Mouse (Mus musculus) liver, embryonic 12.5 days (tissue): ENCODE data around the gene Utp4. TPM values are rescaled to one million over a fixed set of nuclear protein-coding genes. Genes with fewer than 3 reads are reported as not detected.

Experiments
- ATAC-seq: fragments of 200-750 bp; cut with Nextera tagmentation; 2 replicates; pipeline ENCODE4 v1.8.0; 2017; ENCODE audit warnings: moderate number of reproducible peaks, mild to moderate bottlenecking, moderate library complexity
- H3K27ac ChIP-seq: fragments of 300-500 bp; sonication (generic); 2 replicates; pipeline ENCODE4 v1.5.1; 2016; ENCODE audit warnings: mild to moderate bottlenecking
- H3K27me3 ChIP-seq: fragments of 300-500 bp; sonication (generic); replicated peaks from 2 replicates; pipeline ENCODE4 v1.6.1; 2016; ENCODE audit warnings: mild to moderate bottlenecking, moderate library complexity
- H3K36me3 ChIP-seq: fragments of 300-500 bp; sonication (generic); 2 replicates; pipeline ENCODE4 v1.6.1; 2016; ENCODE audit warnings: mild to moderate bottlenecking, moderate library complexity
- H3K4me1 ChIP-seq: fragments of 300-500 bp; sonication (generic); 2 replicates; pipeline ENCODE4 v1.6.1; 2016
- H3K4me2 ChIP-seq: fragments of 300-500 bp; sonication (generic); 2 replicates; pipeline ENCODE4 v1.6.1; 2016; ENCODE audit warnings: mild to moderate bottlenecking, moderate library complexity
- H3K4me3 ChIP-seq: fragments of 300-500 bp; sonication (generic); 2 replicates; pipeline ENCODE4 v1.5.1; 2016; ENCODE audit warnings: mild to moderate bottlenecking, moderate library complexity
- H3K9ac ChIP-seq: fragments of 300-500 bp; sonication (generic); 2 replicates; pipeline ENCODE4 v1.6.1; 2016; ENCODE audit warnings: mild to moderate bottlenecking, moderate library complexity
- H3K9me3 ChIP-seq: fragments of 300-500 bp; sonication (generic); replicated peaks from 2 replicates; pipeline ENCODE4 v1.6.1; 2016; ENCODE audit warnings: mild to moderate bottlenecking, moderate library complexity
- WGBS: fragments of 180-500 bp; shearing (Covaris S2); methylation state at CpG from one replicate; pipeline ENCODE4 v1.1.7; 2016; ENCODE audit not compliant: insufficient replicate concordance; 5-methylcytosine and 5-hydroxymethylcytosine counted together
- polyA plus RNA-seq: library from polyadenylated mRNA; unstranded; fragments of >200 nt; fragmentation: Nextera tagmentation; extraction: Ambion mirVana; gene quantifications from 2 replicates; pipeline ENCODE4 v1.2.1, GENCODE M21; 2016

Utp4 gene
- polyA plus RNA-seq, 1 experiment from 2014 or later: 73.2 TPM

GRCm38 (mm10) chr8:106933506-106934143 is 40.2 kb downstream of the Utp4 start:
- Histone ChIP-seq H3K27me3 (peaks cover 45% of the 10 kb centered on the region), H3K4me1 (peaks cover 43% of the 10 kb centered on the region), H3K27ac (no peak overlapping the region), H3K9me3 (no peaks in the 10 kb centered on the region), H3K36me3 (no peaks in the 10 kb centered on the region), H3K4me2 (no peak overlapping the region), H3K9ac (no peak overlapping the region), H3K4me3 (no peak overlapping the region)
- 60% methylated on average over 4 of the region's 4 CpGs for WGBS
- ATAC-seq: no peak

- Histone ChIP-seq H3K9me3 (no peaks in the 10 kb centered on the region), H3K4me3 (no peak overlapping the region), H3K4me1 (peaks cover 46% of the 10 kb centered on the region), H3K27ac (no peak overlapping the region), H3K4me2 (no peak overlapping the region), H3K27me3 (peaks cover 45% of the 10 kb centered on the region), H3K9ac (no peak overlapping the region), H3K36me3 (no peaks in the 10 kb centered on the region)
- 64% methylated on average over 16 of the region's 16 CpGs for WGBS
- no peak for ATAC-seq
Measured at GRCm38 (mm10) chr8:106934226-106934977, 41.0 kb downstream of the Utp4 start.

- Histone ChIP-seq H3K4me1 (peaks cover 47% of the 10 kb centered on the region), H3K4me2 (peak within 1 kb of the TSS; percentile 99), H3K27ac (peak within 1 kb of the TSS; percentile 72; the same call in 1 of the 2 replicates), H3K9ac (peak within 1 kb of the TSS; percentile 77), H3K36me3 (no peaks in the 10 kb centered on the region), H3K9me3 (no peaks in the 10 kb centered on the region), H3K27me3 (peaks cover 45% of the 10 kb centered on the region), H3K4me3 (peak within 1 kb of the TSS; percentile 75)
- 3% methylated on average over 41 of the region's 41 CpGs for WGBS
- ATAC-seq: peak; percentile 76
Measured at GRCm38 (mm10) chr8:106935324-106935869, 42.0 kb downstream of the Utp4 start, which contains the start of gene Sntb2. TSS of gene Sntb2 (plus strand) at chr8:106935750.

GRCm38 (mm10) chr8:106935899-106936477 is 42.6 kb downstream of the Utp4 start:
- Histone ChIP-seq H3K4me2 (peak overlapping the region; percentile 99), H3K27me3 (peaks cover 45% of the 10 kb centered on the region), H3K36me3 (no peaks in the 10 kb centered on the region), H3K9me3 (no peaks in the 10 kb centered on the region), H3K4me1 (peaks cover 47% of the 10 kb centered on the region), H3K9ac (peak overlapping the region; percentile 77), H3K4me3 (peak overlapping the region; percentile 75), H3K27ac (peak overlapping the region; percentile 72; the same call in 1 of the 2 replicates)
- under 1% methylated on average over 76 of the region's 76 CpGs for WGBS
- peak; percentile 53 for ATAC-seq

GRCm38 (mm10) chr8:106936478-106937051 is 43.1 kb downstream of the Utp4 start:
- Histone ChIP-seq H3K4me2 (peak overlapping the region; percentile 99), H3K9me3 (no peaks in the 10 kb centered on the region), H3K27ac (no peak overlapping the region), H3K4me1 (peaks cover 47% of the 10 kb centered on the region), H3K4me3 (peak overlapping the region; percentile 75), H3K27me3 (peaks cover 45% of the 10 kb centered on the region), H3K9ac (peak overlapping the region; percentile 77), H3K36me3 (no peaks in the 10 kb centered on the region)
- no peak for ATAC-seq
- WGBS: 4% methylated on average over 26 of the region's 26 CpGs

- 0 out of 2 replicates have a peak overlapping the region, but pooled peaks have one; percentile 77 for H3K9ac ChIP-seq
Measured at GRCm38 (mm10) chr8:106937081-106937800, 43.8 kb downstream of the Utp4 start.

GRCm38 (mm10) chr8:106941806-106942205 is 48.4 kb downstream of the Utp4 start:
- Histone ChIP-seq H3K4me1 (peaks cover 13% of the 10 kb centered on the region), H3K4me2 (no peak overlapping the region), H3K9ac (no peak overlapping the region), H3K27me3 (peaks cover 18% of the 10 kb centered on the region), H3K36me3 (no peaks in the 10 kb centered on the region), H3K27ac (no peak overlapping the region), H3K4me3 (no peak overlapping the region), H3K9me3 (no peaks in the 10 kb centered on the region)
- WGBS: 79% methylated on average over 3 of the region's 3 CpGs
- ATAC-seq: no peak

More at GRCm38 (mm10) chr8:106937081-106937800, 43.8 kb downstream of the Utp4 start:
- Histone ChIP-seq H3K36me3 (no peaks in the 10 kb centered on the region), H3K9me3 (no peaks in the 10 kb centered on the region), H3K4me1 (peaks cover 46% of the 10 kb centered on the region), H3K27me3 (peaks cover 44% of the 10 kb centered on the region), H3K4me2 (peak overlapping the region; percentile 99), H3K4me3 (peak overlapping the region; percentile 75), H3K27ac (no peak overlapping the region)
- no peak for ATAC-seq
- 58% methylated on average over 14 of the region's 14 CpGs for WGBS

- H3K4me3 ChIP-seq: no peak overlapping the region
- 63% methylated on average over 3 of the region's 3 CpGs for WGBS
Measured at GRCm38 (mm10) chr8:106943874-106944418, 50.5 kb downstream of the Utp4 start.

GRCm38 (mm10) chr8:106944756-106945155 is 51.3 kb downstream of the Utp4 start:
- no peak for ATAC-seq
- no peak overlapping the region for H3K4me2 ChIP-seq
- H3K4me3 ChIP-seq: no peak overlapping the region
- 58% methylated on average over 3 of the region's 3 CpGs for WGBS
- no peaks in the 10 kb centered on the region for H3K9me3 ChIP-seq
- H3K27ac ChIP-seq: no peak overlapping the region
- no peak overlapping the region for H3K9ac ChIP-seq
- H3K27me3 ChIP-seq: no peaks in the 10 kb centered on the region
- H3K36me3 ChIP-seq: no peaks in the 10 kb centered on the region
- peaks cover 3% of the 10 kb centered on the region; the same call in 1 of the 2 replicates for H3K4me1 ChIP-seq

More at GRCm38 (mm10) chr8:106943874-106944418, 50.5 kb downstream of the Utp4 start:
- no peaks in the 10 kb centered on the region for H3K9me3 ChIP-seq
- no peak overlapping the region for H3K9ac ChIP-seq
- H3K4me1 ChIP-seq: 0 out of 2 replicates have a peak, but pooled peaks cover 4% of the 10 kb centered on the region
- ATAC-seq: no peak
- no peak overlapping the region for H3K4me2 ChIP-seq
- no peaks in the 10 kb centered on the region for H3K27me3 ChIP-seq
- no peak overlapping the region for H3K27ac ChIP-seq
- no peaks in the 10 kb centered on the region for H3K36me3 ChIP-seq

- H3K4me1 ChIP-seq: peaks cover 4% of the 10 kb centered on the region; the same call in 1 of the 2 replicates
- H3K27me3 ChIP-seq: no peaks in the 10 kb centered on the region
- no peak overlapping the region for H3K9ac ChIP-seq
- H3K36me3 ChIP-seq: no peaks in the 10 kb centered on the region
- H3K4me3 ChIP-seq: no peak overlapping the region
- 71% methylated on average over 3 of the region's 3 CpGs for WGBS
- H3K27ac ChIP-seq: no peak overlapping the region
- no peak for ATAC-seq
- no peaks in the 10 kb centered on the region for H3K9me3 ChIP-seq
- no peak overlapping the region for H3K4me2 ChIP-seq
Measured at GRCm38 (mm10) chr8:106948678-106949243, 55.3 kb downstream of the Utp4 start.
